In the genomic region with DNA sequence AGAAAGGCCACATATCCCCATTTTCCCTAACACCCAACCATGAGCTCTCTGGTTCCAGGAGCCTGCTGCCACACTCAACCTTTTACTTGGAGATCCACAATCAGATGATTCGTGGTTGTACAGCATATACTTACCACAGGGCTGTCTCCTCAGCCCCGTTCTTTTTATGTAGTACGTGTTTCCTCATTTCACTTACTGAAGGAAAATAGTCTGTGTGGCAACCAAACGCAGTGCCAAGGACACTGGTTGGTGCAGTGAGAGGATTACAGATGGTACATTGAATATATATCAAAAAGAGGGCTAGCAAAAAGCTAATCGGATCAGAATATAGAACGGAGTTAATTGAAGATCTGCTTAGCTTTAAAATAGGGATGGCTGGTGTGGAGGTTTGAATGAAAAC, we compare ENCODE assay signal across 24 mouse cellular contexts.
"Had no signal": no experiment of that assay in that cellular context is flagged by ENCODE, and none has a peak within 500 bp of the region (broad histone marks: within the 10 kb centered on the region; RNA-seq: fewer than 3 reads in every experiment).

No protein-coding gene starts in this region.

- H3K27ac ChIP-seq: limb, embryonic 12.5 days; limb, embryonic 15.5 days; liver, embryonic 14.5 days; lung, embryonic 15.5 days; midbrain, embryonic 10.5 days; midbrain, embryonic 13.5 days; stomach, embryonic 15.5 days had no signal

- H3K9ac ChIP-seq: limb, embryonic 12.5 days; limb, embryonic 15.5 days; liver, embryonic 14.5 days; liver, postnatal 0 days; lung, embryonic 15.5 days; midbrain, embryonic 13.5 days; stomach, embryonic 15.5 days had no signal

- H3K4me2 ChIP-seq: limb, embryonic 12.5 days; limb, embryonic 15.5 days; liver, embryonic 11.5 days; lung, embryonic 15.5 days; midbrain, embryonic 13.5 days; stomach, embryonic 15.5 days had no signal

- H3K4me1 ChIP-seq: limb, embryonic 12.5 days; limb, embryonic 15.5 days; lung, embryonic 15.5 days; megakaryocyte, embryonic 14.5 days; midbrain, embryonic 10.5 days; midbrain, embryonic 13.5 days; stomach, embryonic 15.5 days had no signal

- H3K36me3 ChIP-seq: limb, embryonic 12.5 days; limb, embryonic 15.5 days; lung, embryonic 15.5 days; midbrain, embryonic 10.5 days; midbrain, embryonic 13.5 days; stomach, embryonic 15.5 days had no signal

- H3K4me3 ChIP-seq: limb, embryonic 12.5 days; limb, embryonic 15.5 days; lung, embryonic 15.5 days; megakaryocyte, embryonic 14.5 days; midbrain, embryonic 10.5 days; midbrain, embryonic 13.5 days; myocyte; stomach, embryonic 15.5 days had no signal

- H3K27me3 ChIP-seq: limb, embryonic 12.5 days; limb, embryonic 15.5 days; lung, embryonic 15.5 days; megakaryocyte, embryonic 14.5 days; midbrain, embryonic 13.5 days; stomach, embryonic 15.5 days had no signal

- ATAC-seq: liver, postnatal 0 days; midbrain, embryonic 13.5 days; midbrain, embryonic 16.5 days had no signal

- DNase-seq: kidney, adult 18-20 months; kidney, adult 9 months; kidney, postnatal 14 days; kidney, postnatal 4 days; layer of hippocampus, adult 9-11 months; left cerebral cortex, postnatal 4 days; liver, postnatal 0 days; lung, postnatal 10 days; lung, postnatal 36 days; right cerebral cortex, postnatal 14 days; spleen, adult 18-20 months; thymus, adult 18-20 months; thymus, postnatal 36 days had no signal

- H3K9me3 ChIP-seq: limb, embryonic 12.5 days; limb, embryonic 15.5 days; lung, embryonic 15.5 days; midbrain, embryonic 10.5 days; midbrain, embryonic 13.5 days; stomach, embryonic 15.5 days had no signal
